Mouse (Mus musculus): ENCODE results near the gene Rragb.
A peak's percentile ranks its signal among the peaks of the same experiment; 100 is the strongest.

DNA sequence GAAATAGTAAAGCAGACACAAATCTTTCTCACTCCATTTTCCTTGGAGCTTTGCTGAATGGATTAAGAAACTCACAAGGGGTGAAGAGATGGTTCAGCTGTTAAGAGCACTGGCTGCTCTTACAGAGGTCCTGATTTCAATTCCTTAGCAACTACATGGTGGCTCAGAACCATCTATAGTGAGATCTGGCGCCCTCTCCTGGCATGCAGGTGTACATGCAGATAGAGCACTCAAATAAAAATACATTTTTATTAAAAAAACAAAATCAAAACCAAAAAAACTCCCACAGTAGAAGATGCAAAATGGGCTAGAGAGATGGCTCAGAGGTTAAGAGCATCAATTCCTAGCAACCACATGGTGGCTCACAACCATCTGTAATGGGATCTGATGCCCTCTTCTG, 35.0 kb downstream of the Rragb start:
- TF ChIP-seq CTCF (IDR thresholded peaks at IDR 0.05; ENCODE audit: low read depth) (peak; percentile 12; the same call in 1 of the 2 replicates), EP300 (IDR thresholded peaks at IDR 0.05; ENCODE audit: low read depth) (no peak)

All from heart, postnatal 0 days (tissue).